In genomic region chr7:44914396-44914795, GRCm38 (mm10) we compare ENCODE assay signal across 1 mouse cellular context.
TF ChIP-seq lines count a peak whose summit lies in the region.

No protein-coding gene starts in this region.

TF ChIP-seq in myocyte, 11 proteins besides CTCF, POLR2A, EP300 and RAD21:
- TF ChIP-seq MYOD1 (IDR thresholded peaks at IDR 0.05; ENCODE audit: control insufficient read depth in 1 of 3, insufficient read length in 2 of 3, low read depth in 2 of 3) (peak in 2 of 3 experiments; percentile 16 to 74), CEBPB (IDR thresholded peaks at IDR 0.05; ENCODE audit: insufficient read depth, poor library complexity, severe bottlenecking) (no peak), MYOG (IDR thresholded peaks at IDR 0.05; ENCODE audit: control insufficient read depth in 1 of 3, insufficient read depth in 1 of 3, insufficient read length in 2 of 3, low read depth in 2 of 3) (peak in 2 of 3 experiments; percentile 12 to 58)
